Mouse (Mus musculus) hindbrain, embryonic 13.5 days (tissue): Measurements from ENCODE around the gene Cryba2. TPM values are rescaled to one million over a fixed set of nuclear protein-coding genes. Genes with fewer than 3 reads are reported as not detected.

Experiments
- ATAC-seq: fragments of 200-750 bp; cut with Nextera tagmentation; 2 replicates; pipeline ENCODE4 v1.8.0; 2017; ENCODE audit warnings: moderate TSS enrichment; ENCODE audit not compliant: low FRiP score
- H3K27ac ChIP-seq: fragments of 300-500 bp; sonication (generic); 2 replicates; pipeline ENCODE4 v1.5.1; 2015; ENCODE audit warnings: inconsistent platforms, mild to moderate bottlenecking, moderate library complexity
- H3K27me3 ChIP-seq: fragments of 300-500 bp; sonication (generic); 2 replicates; pipeline ENCODE4 v1.6.1; 2015; ENCODE audit warnings: mild to moderate bottlenecking, inconsistent platforms
- H3K36me3 ChIP-seq: fragments of 300-500 bp; sonication (generic); 2 replicates; pipeline ENCODE4 v1.6.1; 2015; ENCODE audit warnings: mild to moderate bottlenecking, inconsistent platforms
- H3K4me1 ChIP-seq: fragments of 300-500 bp; sonication (generic); replicated peaks from 2 replicates; pipeline ENCODE4 v1.6.1; 2015; ENCODE audit warnings: inconsistent platforms
- H3K4me2 ChIP-seq: fragments of 300-500 bp; sonication (generic); 2 replicates; pipeline ENCODE4 v1.6.1; 2015; ENCODE audit warnings: inconsistent platforms, mild to moderate bottlenecking, moderate library complexity
- H3K4me3 ChIP-seq: fragments of 300-500 bp; sonication (generic); 2 replicates; pipeline ENCODE4 v1.5.1; 2015; ENCODE audit warnings: mild to moderate bottlenecking, inconsistent platforms
- H3K9ac ChIP-seq: fragments of 300-500 bp; sonication (generic); 2 replicates; pipeline ENCODE4 v1.6.1; 2015; ENCODE audit warnings: mild to moderate bottlenecking, inconsistent platforms
- H3K9me3 ChIP-seq: fragments of 300-500 bp; sonication (generic); 2 replicates; pipeline ENCODE4 v1.6.1; 2016; ENCODE audit warnings: inconsistent platforms
- WGBS: fragments of 180-500 bp; shearing (Covaris S2); methylation state at CpG from one replicate; pipeline ENCODE4 v1.1.7; 2015; 5-methylcytosine and 5-hydroxymethylcytosine counted together
- microRNA counts: library from miRNA; unstranded; fragments of <30 nt; microRNA quantifications from one replicate; lab custom pipeline; 2016
- microRNA-seq: library from miRNA; unstranded; fragments of <30 nt; microRNA quantifications from one replicate; pipeline ENCODE4, GENCODE M21; 2016
- polyA plus RNA-seq: library from polyadenylated mRNA; unstranded; fragments of >200 nt; fragmentation: Nextera tagmentation; extraction: Ambion mirVana; gene quantifications from 2 replicates; pipeline ENCODE4 v1.2.1, GENCODE M21; 2015

Gene Cryba2
- polyA plus RNA-seq, 1 experiment from 2014 or later = 2.9 TPM

GRCm38 (mm10) chr1:74855651-74856438 lies 37.1 kb downstream of the Cryba2 start:
- no peak for ATAC-seq
- peaks cover 20% of the 10 kb centered on the region; the same call in 1 of the 2 replicates for H3K27me3 ChIP-seq
- WGBS = under 1% methylated on average over 61 of the region's 74 CpGs
- H3K27ac ChIP-seq = peak overlapping the region; percentile 93
- H3K4me2 ChIP-seq = peak overlapping the region; percentile 88
- H3K9me3 ChIP-seq = no peaks in the 10 kb centered on the region
- H3K4me1 ChIP-seq = peaks cover 73% of the 10 kb centered on the region
- H3K36me3 ChIP-seq = no peaks in the 10 kb centered on the region
- peak overlapping the region; percentile 87 for H3K4me3 ChIP-seq
- H3K9ac ChIP-seq = peak overlapping the region; percentile 98

GRCm38 (mm10) chr1:74855156-74855555 lies 37.8 kb downstream of the Cryba2 start:
- Histone ChIP-seq H3K9ac (peak overlapping the region; percentile 98), H3K27ac (peak overlapping the region; percentile 93), H3K9me3 (no peaks in the 10 kb centered on the region), H3K4me2 (peak overlapping the region; percentile 88), H3K27me3 (peaks cover 26% of the 10 kb centered on the region; the same call in 1 of the 2 replicates), H3K4me1 (peaks cover 75% of the 10 kb centered on the region), H3K4me3 (peak overlapping the region; percentile 87), H3K36me3 (no peaks in the 10 kb centered on the region)
- peak; percentile 4; the same call in 1 of the 2 replicates for ATAC-seq
- under 1% methylated on average over 44 of the region's 48 CpGs for WGBS

GRCm38 (mm10) chr1:74854306-74855056 lies 38.5 kb downstream of the Cryba2 start, which contains the start of gene Cdk5r2:
Gene Cdk5r2, plus strand, starts transcription at chr1:74854934.
- no peaks in the 10 kb centered on the region for H3K9me3 ChIP-seq
- H3K4me2 ChIP-seq = peak within 1 kb of the TSS; percentile 88
- peak within 1 kb of the TSS; percentile 87 for H3K4me3 ChIP-seq
- 3% methylated on average over 38 of the region's 39 CpGs for WGBS
- H3K9ac ChIP-seq = peak within 1 kb of the TSS; percentile 98
- peaks cover 32% of the 10 kb centered on the region; the same call in 1 of the 2 replicates for H3K27me3 ChIP-seq
- ATAC-seq = peak; percentile 89
- no peaks in the 10 kb centered on the region for H3K36me3 ChIP-seq
- H3K4me1 ChIP-seq = peaks cover 68% of the 10 kb centered on the region
- H3K27ac ChIP-seq = peak within 1 kb of the TSS; percentile 93

GRCm38 (mm10) chr1:74851001-74851775 lies 41.8 kb downstream of the Cryba2 start:
- Histone ChIP-seq H3K9me3 (no peaks in the 10 kb centered on the region), H3K27ac (peak overlapping the region; percentile 60; the same call in 1 of the 2 replicates), H3K27me3 (0 out of 2 replicates have a peak, but pooled peaks cover 24% of the 10 kb centered on the region), H3K4me1 (peaks cover 37% of the 10 kb centered on the region), H3K9ac (peak overlapping the region; percentile 55), H3K36me3 (no peaks in the 10 kb centered on the region), H3K4me2 (no peak overlapping the region), H3K4me3 (no peak overlapping the region)
- 7% methylated on average over 6 of the region's 6 CpGs for WGBS
- ATAC-seq = no peak

GRCm38 (mm10) chr1:74850251-74850650 lies 42.7 kb downstream of the Cryba2 start:
- H3K9ac ChIP-seq = no peak overlapping the region
- 0 out of 2 replicates have a peak, but pooled peaks cover 24% of the 10 kb centered on the region for H3K27me3 ChIP-seq
- peaks cover 28% of the 10 kb centered on the region for H3K4me1 ChIP-seq
- no peaks in the 10 kb centered on the region for H3K36me3 ChIP-seq
- H3K4me3 ChIP-seq = no peak overlapping the region
- no peaks in the 10 kb centered on the region for H3K9me3 ChIP-seq
- no peak overlapping the region for H3K27ac ChIP-seq
- H3K4me2 ChIP-seq = no peak overlapping the region
- 33% methylated on average over 6 of the region's 6 CpGs for WGBS
- ATAC-seq = no peak

- no peaks in the 10 kb centered on the region for H3K9me3 ChIP-seq
- ATAC-seq = no peak
- H3K9ac ChIP-seq = no peak overlapping the region
- H3K4me1 ChIP-seq = peaks cover 22% of the 10 kb centered on the region
- no peak overlapping the region for H3K4me3 ChIP-seq
- H3K36me3 ChIP-seq = no peaks in the 10 kb centered on the region
- no peak overlapping the region for H3K27ac ChIP-seq
- H3K27me3 ChIP-seq = 0 out of 2 replicates have a peak, but pooled peaks cover 24% of the 10 kb centered on the region
- 66% methylated on average over 5 of the region's 5 CpGs for WGBS
- H3K4me2 ChIP-seq = no peak overlapping the region
These were observed 44.0 kb downstream of the Cryba2 start for GRCm38 (mm10) chr1:74848946-74849345.

GRCm38 (mm10) chr1:74846341-74846740 lies 46.6 kb downstream of the Cryba2 start:
- H3K9ac ChIP-seq = no peak overlapping the region
- H3K4me3 ChIP-seq = no peak overlapping the region
- no peaks in the 10 kb centered on the region for H3K9me3 ChIP-seq
- peaks cover 7% of the 10 kb centered on the region for H3K4me1 ChIP-seq
- no peak overlapping the region for H3K4me2 ChIP-seq
- no peak for ATAC-seq
- no peaks in the 10 kb centered on the region for H3K36me3 ChIP-seq
- H3K27me3 ChIP-seq = 0 out of 2 replicates have a peak, but pooled peaks cover 14% of the 10 kb centered on the region
- WGBS = 55% methylated on average over 9 of the region's 9 CpGs
- no peak overlapping the region for H3K27ac ChIP-seq

GRCm38 (mm10) chr1:74843090-74843489 lies 49.9 kb downstream of the Cryba2 start:
- Histone ChIP-seq H3K9ac (no peak overlapping the region), H3K4me3 (no peak overlapping the region), H3K27ac (no peak overlapping the region), H3K4me1 (no peaks in the 10 kb centered on the region), H3K27me3 (no peaks in the 10 kb centered on the region), H3K4me2 (no peak overlapping the region), H3K9me3 (no peaks in the 10 kb centered on the region), H3K36me3 (no peaks in the 10 kb centered on the region)
- no peak for ATAC-seq
- 80% methylated on average over 5 of the region's 5 CpGs for WGBS

MicroRNAs encoded within 50 kb of the gene (microRNA counts, 519-probe panel; counts per million panel counts)
- microRNA mmu-miR-375 (lab: Ali Mortazavi, UCI) = 2,803 counts per million, percentile 28 among the panel's probes with 10 or more counts

Small RNA genes lying within 50 kb of the gene (microRNA-seq; reads per million reads assigned to microRNA genes)
- 1,051 reads per million, percentile 78 among the genes with 10 or more reads in this experiment for gene Mir375

Other genes with a start within 250 kb of the Cryba2 start
- gene Ttll4, start 231.4 kb downstream of the Cryba2 start, polyA plus RNA-seq = 11.9 and 13.3 TPM in 2 replicates
- gene Cyp27a1, start 179.6 kb downstream of the Cryba2 start, polyA plus RNA-seq = 2.1 TPM in 2 replicates
- gene Prkag3, start 143.9 kb downstream of the Cryba2 start, polyA plus RNA-seq = 0.16 and 0.21 TPM in 2 replicates
- gene Wnt6, start 121.3 kb downstream of the Cryba2 start, polyA plus RNA-seq = 3.6 and 4.5 TPM in 2 replicates
- 0.19 and 0.45 TPM in 2 replicates for gene Wnt10a, start 101.6 kb downstream of the Cryba2 start, polyA plus RNA-seq
- gene Cdk5r2, start 38.2 kb downstream of the Cryba2 start, polyA plus RNA-seq = 6.1 and 6.5 TPM in 2 replicates
- gene Fev, start 7.7 kb downstream of the Cryba2 start, polyA plus RNA-seq = 4.1 and 6.7 TPM in 2 replicates
- gene Cfap65, start 42.5 kb upstream of the Cryba2 start, polyA plus RNA-seq = 0.56 and 1.2 TPM in 2 replicates
- 0.14 and 0.21 TPM in 2 replicates for gene Ihh, start 58.5 kb upstream of the Cryba2 start, polyA plus RNA-seq
- 8.3 and 10.0 TPM in 2 replicates for gene Nhej1, start 232.1 kb upstream of the Cryba2 start, polyA plus RNA-seq
- gene Slc23a3, start 240.7 kb upstream of the Cryba2 start, polyA plus RNA-seq = 0.09 TPM in 1 of 2 replicates, not detected in the other
- 60.0 and 66.0 TPM in 2 replicates for gene Cnppd1, start 249.6 kb upstream of the Cryba2 start, polyA plus RNA-seq
- gene Retreg2, start 249.6 kb upstream of the Cryba2 start, polyA plus RNA-seq = 106 and 114 TPM in 2 replicates